In genomic region chr16:11776528-11776927, GRCm38 (mm10) we compare ENCODE assay signal across 17 mouse cellular contexts.
DNase-seq lines count a peak whose midpoint lies in the region; ATAC-seq and TF ChIP-seq lines count a peak whose summit lies in the region.
"Had no signal": no experiment of that assay in that cellular context is flagged by ENCODE, and none has a peak within 500 bp of the region (broad histone marks: within the 10 kb centered on the region; RNA-seq: fewer than 3 reads in every experiment).

No protein-coding gene starts in this region.

- no peak for TF ChIP-seq CTCF in intestine, postnatal 0 days (IDR thresholded peaks at IDR 0.05; ENCODE audit: low read depth)
- no peak for TF ChIP-seq CTCF in stomach, postnatal 0 days (IDR thresholded peaks at IDR 0.05; ENCODE audit: low read depth)

- TF ChIP-seq EP300 in stomach, postnatal 0 days (optimal IDR thresholded peaks at IDR 0.05), result no peak

- H3K27ac ChIP-seq in intestine, embryonic 16.5 days (ENCODE audit: low read length), result no peak overlapping the region
- no peak overlapping the region for H3K27ac ChIP-seq in intestine, postnatal 0 days (ENCODE audit: low read depth, low read length)
- H3K27ac ChIP-seq in stomach, embryonic 16.5 days (ENCODE audit: low read length), result no peak overlapping the region
- no peak overlapping the region for H3K27ac ChIP-seq in stomach, postnatal 0 days (replicated peaks)
- H3K27ac ChIP-seq in hindbrain, embryonic 13.5 days, result no peak overlapping the region
- H3K27ac ChIP-seq: forebrain, embryonic 12.5 days; heart, embryonic 13.5 days; hindbrain, embryonic 10.5 days; hindbrain, embryonic 15.5 days had no signal

- ATAC-seq in intestine, embryonic 16.5 days, result peak; percentile 56
- no peak for ATAC-seq in intestine, postnatal 0 days
- ATAC-seq in stomach, embryonic 16.5 days (ENCODE audit: insufficient read depth, low FRiP score), result peak; percentile 56; the same call in 1 of the 2 replicates
- ATAC-seq in stomach, postnatal 0 days (ENCODE audit: low FRiP score, low TSS enrichment), result no peak
- no peak for ATAC-seq in hindbrain, embryonic 13.5 days (ENCODE audit: low FRiP score)

- 60% methylated on average over 3 of the region's 3 CpGs for WGBS in intestine, embryonic 16.5 days
- WGBS in intestine, postnatal 0 days, result 79% methylated on average over 3 of the region's 3 CpGs
- 48% methylated on average over 3 of the region's 3 CpGs for WGBS in stomach, embryonic 16.5 days
- WGBS in stomach, postnatal 0 days, result 31% methylated on average over 3 of the region's 3 CpGs
- WGBS in hindbrain, embryonic 13.5 days, result 72% methylated on average over 3 of the region's 3 CpGs

- H3K4me1 ChIP-seq in intestine, embryonic 16.5 days (ENCODE audit: control insufficient read depth, insufficient read depth, low read length), result no peaks in the 10 kb centered on the region
- no peaks in the 10 kb centered on the region for H3K4me1 ChIP-seq in intestine, postnatal 0 days (replicated peaks; ENCODE audit: control insufficient read depth, insufficient read depth, low read length)
- H3K4me1 ChIP-seq in stomach, embryonic 16.5 days (ENCODE audit: control insufficient read depth, insufficient read depth, low read length), result no peaks in the 10 kb centered on the region; the same call in 1 of the 2 replicates
- no peaks in the 10 kb centered on the region for H3K4me1 ChIP-seq in stomach, postnatal 0 days (replicated peaks; ENCODE audit: control insufficient read depth, insufficient read depth)
- no peaks in the 10 kb centered on the region for H3K4me1 ChIP-seq in hindbrain, embryonic 13.5 days (replicated peaks)
- H3K4me1 ChIP-seq: forebrain, embryonic 12.5 days; hindbrain, embryonic 10.5 days; hindbrain, embryonic 15.5 days had no signal

- no peak overlapping the region for H3K4me2 ChIP-seq in intestine, embryonic 16.5 days (ENCODE audit: low read depth, low read length)
- H3K4me2 ChIP-seq in intestine, postnatal 0 days (replicated peaks; ENCODE audit: low read depth), result no peak overlapping the region
- no peak overlapping the region for H3K4me2 ChIP-seq in stomach, embryonic 16.5 days (ENCODE audit: low read depth, low read length)
- H3K4me2 ChIP-seq in stomach, postnatal 0 days (replicated peaks; ENCODE audit: low read depth), result no peak overlapping the region
- H3K4me2 ChIP-seq in hindbrain, embryonic 13.5 days, result no peak overlapping the region
- H3K4me2 ChIP-seq: forebrain, embryonic 12.5 days; heart, embryonic 13.5 days; hindbrain, embryonic 15.5 days had no signal

- H3K9ac ChIP-seq in intestine, embryonic 16.5 days (ENCODE audit: low read depth, low read length), result no peak overlapping the region
- no peak overlapping the region for H3K9ac ChIP-seq in intestine, postnatal 0 days (ENCODE audit: low read depth, low read length)
- no peak overlapping the region for H3K9ac ChIP-seq in stomach, embryonic 16.5 days (ENCODE audit: low read length)
- no peak overlapping the region for H3K9ac ChIP-seq in stomach, postnatal 0 days (ENCODE audit: low read length)
- no peak overlapping the region for H3K9ac ChIP-seq in hindbrain, embryonic 13.5 days
- H3K9ac ChIP-seq: forebrain, embryonic 12.5 days; heart, embryonic 13.5 days; hindbrain, embryonic 15.5 days had no signal

- DNase-seq in gastrocnemius, postnatal 14 days, result peak; percentile 18
- no peak for DNase-seq in gastrocnemius, adult 18-20 months (ENCODE audit: low spot score)
- DNase-seq in stomach, postnatal 0 days (ENCODE audit: low spot score), result no peak
- DNase-seq: adrenal gland, adult 2 months; adrenal gland, postnatal 25 days; cerebellum, adult 2 months; cerebellum, postnatal 10 days; kidney, adult 11 months had no signal

- no peak overlapping the region for H3K4me3 ChIP-seq in intestine, embryonic 16.5 days (ENCODE audit: low read length)
- no peak overlapping the region for H3K4me3 ChIP-seq in intestine, postnatal 0 days (ENCODE audit: low read depth, low read length)
- H3K4me3 ChIP-seq in stomach, embryonic 16.5 days (replicated peaks; ENCODE audit: low read length), result no peak overlapping the region
- no peak overlapping the region for H3K4me3 ChIP-seq in stomach, postnatal 0 days (ENCODE audit: low read depth, low read length)
- H3K4me3 ChIP-seq in hindbrain, embryonic 13.5 days, result no peak overlapping the region
- H3K4me3 ChIP-seq: forebrain, embryonic 12.5 days; heart, embryonic 13.5 days; hindbrain, embryonic 10.5 days; hindbrain, embryonic 15.5 days had no signal

- H3K27me3 ChIP-seq in intestine, embryonic 16.5 days (replicated peaks; ENCODE audit: control insufficient read depth, insufficient read depth, low read length), result no peaks in the 10 kb centered on the region
- H3K27me3 ChIP-seq in intestine, postnatal 0 days (replicated peaks; ENCODE audit: control insufficient read depth, insufficient read depth, low read length), result no peaks in the 10 kb centered on the region
- no peaks in the 10 kb centered on the region for H3K27me3 ChIP-seq in stomach, embryonic 16.5 days (ENCODE audit: control insufficient read depth, insufficient read depth, low read length)
- no peaks in the 10 kb centered on the region for H3K27me3 ChIP-seq in stomach, postnatal 0 days (ENCODE audit: control insufficient read depth, insufficient read depth, low read length)
- no peaks in the 10 kb centered on the region for H3K27me3 ChIP-seq in hindbrain, embryonic 13.5 days
- H3K27me3 ChIP-seq: CH12.LX; forebrain, embryonic 12.5 days; heart, embryonic 13.5 days; hindbrain, embryonic 15.5 days had no signal

- no peaks in the 10 kb centered on the region for H3K9me3 ChIP-seq in intestine, embryonic 16.5 days (ENCODE audit: control insufficient read depth, low read length)
- H3K9me3 ChIP-seq in intestine, postnatal 0 days (ENCODE audit: control insufficient read depth), result no peaks in the 10 kb centered on the region
- no peaks in the 10 kb centered on the region for H3K9me3 ChIP-seq in stomach, embryonic 16.5 days (replicated peaks; ENCODE audit: control insufficient read depth, low read length)
- H3K9me3 ChIP-seq in stomach, postnatal 0 days (ENCODE audit: control insufficient read depth, low read length), result no peaks in the 10 kb centered on the region
- H3K9me3 ChIP-seq in hindbrain, embryonic 13.5 days, result no peaks in the 10 kb centered on the region
- H3K9me3 ChIP-seq: forebrain, embryonic 12.5 days; heart, embryonic 13.5 days; hindbrain, embryonic 10.5 days; hindbrain, embryonic 15.5 days had no signal

- H3K36me3 ChIP-seq in intestine, embryonic 16.5 days (ENCODE audit: control insufficient read depth, insufficient read depth, low read length), result no peaks in the 10 kb centered on the region
- H3K36me3 ChIP-seq in intestine, postnatal 0 days (ENCODE audit: control insufficient read depth, insufficient read depth), result no peaks in the 10 kb centered on the region
- H3K36me3 ChIP-seq in stomach, embryonic 16.5 days (ENCODE audit: control insufficient read depth, insufficient read depth, low read length), result no peaks in the 10 kb centered on the region
- no peaks in the 10 kb centered on the region for H3K36me3 ChIP-seq in stomach, postnatal 0 days (ENCODE audit: control insufficient read depth, insufficient read depth, low read length)
- no peaks in the 10 kb centered on the region for H3K36me3 ChIP-seq in hindbrain, embryonic 13.5 days
- H3K36me3 ChIP-seq: forebrain, embryonic 12.5 days; heart, embryonic 13.5 days; hindbrain, embryonic 10.5 days; hindbrain, embryonic 15.5 days had no signal

- intact Hi-C loops in gastrocnemius, postnatal 14 days (cut with DNase I; ENCODE audit: low total_unique reads), result no loop called here

Comparison
In these comparisons a context has a peak if more than half of its experiments do, and no peak if none do; other contexts are left out.
1. ATAC-seq: peak in intestine, embryonic 16.5 days (single experiment) and stomach, embryonic 16.5 days (single experiment); none in intestine, postnatal 0 days (single experiment), stomach, postnatal 0 days (single experiment) and hindbrain, embryonic 13.5 days (single experiment).